Mouse (Mus musculus): ENCODE data around the gene St6galnac3.
A peak's percentile ranks its signal among the peaks of the same experiment; 100 is the strongest.

St6galnac3 gene

DNA sequence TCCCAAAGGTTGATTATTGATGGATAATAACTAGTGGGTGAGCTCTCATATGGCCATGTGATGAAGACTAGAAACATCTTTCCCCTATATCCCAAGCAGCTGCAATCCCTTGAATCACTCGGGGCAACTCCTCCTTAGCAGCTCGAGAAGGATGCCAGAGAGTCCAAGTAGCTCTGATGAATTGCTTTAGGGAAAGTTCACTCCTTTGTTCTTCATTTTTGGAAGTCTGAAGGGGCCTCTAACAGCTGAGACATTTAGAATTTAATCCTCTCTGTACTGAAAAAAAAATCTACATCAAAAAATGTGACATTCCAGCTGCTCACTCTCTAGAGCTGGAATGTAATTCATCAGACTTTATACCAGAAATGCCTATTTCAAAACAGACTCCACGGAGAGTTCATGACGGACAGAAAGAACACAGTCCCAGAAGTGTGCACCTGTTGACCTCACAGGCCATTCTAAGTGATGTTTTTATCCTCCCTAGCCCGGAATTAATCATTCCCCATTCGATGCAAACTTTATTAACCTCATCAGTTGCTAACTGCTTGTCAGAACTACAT lies 211.4 kb downstream of the St6galnac3 start:
- DNase-seq (ENCODE audit: low read depth, low spot score): no peak

DNA sequence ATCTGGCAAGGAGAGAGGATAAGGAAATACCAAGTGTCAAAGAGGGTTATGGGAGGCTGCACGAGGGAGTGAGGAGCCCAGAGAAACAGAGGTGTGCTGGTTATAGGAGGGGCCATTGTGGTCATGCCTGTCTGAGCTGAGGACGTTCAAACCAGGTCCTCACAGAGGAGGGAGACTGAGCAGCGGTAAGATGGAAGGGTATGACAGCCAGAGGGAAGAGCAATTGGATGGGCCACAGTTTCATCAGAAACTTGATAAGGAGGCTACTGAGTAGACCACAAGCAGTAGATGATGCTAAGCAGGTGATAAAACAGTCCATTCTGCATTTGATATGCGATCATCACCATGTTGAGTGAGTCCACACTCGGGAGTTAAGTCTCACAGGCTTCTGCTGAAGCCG lies 212.4 kb downstream of the St6galnac3 start:
- no peak for DNase-seq (ENCODE audit: low read depth, low spot score)

DNA sequence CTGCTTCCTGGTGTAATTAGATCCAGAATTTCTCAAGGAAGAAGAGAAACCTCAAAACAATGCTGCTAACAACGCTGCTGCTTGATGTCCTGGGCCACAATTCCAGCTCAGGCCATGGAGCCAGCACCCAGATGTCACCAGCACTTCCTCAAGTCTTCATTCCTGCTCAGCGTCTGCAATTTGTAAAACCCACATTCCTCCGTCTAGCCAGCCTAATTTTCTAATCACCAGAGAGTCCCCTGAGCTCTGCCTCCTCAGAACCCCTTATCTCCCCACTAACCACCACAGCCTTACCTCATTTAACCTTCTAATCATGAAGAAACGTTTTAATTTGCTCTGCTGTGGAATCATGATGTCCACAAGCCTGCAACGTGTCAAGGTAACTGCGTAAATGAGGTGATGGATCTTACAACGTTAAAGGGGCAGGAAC lies 213.8 kb downstream of the St6galnac3 start:
- DNase-seq (ENCODE audit: low read depth, low spot score): no peak

DNA sequence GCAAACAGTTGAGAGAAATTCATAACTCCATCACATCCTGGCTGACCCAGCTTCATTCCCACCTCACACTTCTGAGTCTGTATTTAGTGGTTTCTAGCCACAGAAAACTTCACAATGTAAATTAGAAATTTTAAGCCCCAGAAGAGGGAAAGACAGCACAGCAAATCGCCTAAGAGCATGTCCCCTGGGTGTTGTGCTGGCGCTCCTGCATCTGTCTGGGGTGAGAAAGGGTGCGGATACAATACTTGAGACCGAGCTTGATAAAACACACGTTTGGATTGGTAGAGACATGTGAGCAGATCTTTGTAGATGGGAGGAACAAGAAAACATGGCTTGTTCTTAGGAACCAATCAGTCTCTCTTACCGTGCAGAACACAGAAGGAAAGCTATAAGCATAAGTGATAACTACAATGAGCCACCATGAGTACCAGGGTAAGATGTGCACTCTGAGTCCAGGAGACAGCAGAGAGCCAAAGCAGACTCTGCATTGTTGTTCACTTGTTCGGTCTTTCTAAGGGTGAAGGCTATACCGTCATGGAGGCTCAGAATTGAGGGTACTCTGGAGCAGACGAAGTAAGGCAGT lies 214.8 kb downstream of the St6galnac3 start:
- no peak for DNase-seq (ENCODE audit: low read depth, low spot score)

DNA sequence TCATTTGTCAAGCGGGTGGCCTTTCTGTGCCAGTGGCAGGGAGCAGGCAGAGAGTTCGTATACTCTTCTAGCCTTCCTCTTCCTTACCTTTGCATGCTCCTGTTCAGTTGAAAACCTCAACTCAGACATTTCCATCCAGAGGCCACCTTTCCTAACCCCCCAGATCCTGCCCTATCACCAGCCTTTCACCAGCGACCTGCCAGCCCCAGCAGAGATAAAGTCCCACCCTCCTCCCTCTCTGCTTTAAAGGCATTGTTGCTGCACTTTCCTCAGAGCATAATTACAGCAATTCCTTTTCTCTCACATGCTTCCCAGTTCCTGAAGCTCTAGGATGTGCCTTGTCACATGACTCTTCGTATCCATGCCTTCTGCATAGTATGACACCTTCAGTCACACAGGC lies 215.3 kb downstream of the St6galnac3 start:
- DNase-seq (ENCODE audit: low read depth, low spot score): no peak

DNA sequence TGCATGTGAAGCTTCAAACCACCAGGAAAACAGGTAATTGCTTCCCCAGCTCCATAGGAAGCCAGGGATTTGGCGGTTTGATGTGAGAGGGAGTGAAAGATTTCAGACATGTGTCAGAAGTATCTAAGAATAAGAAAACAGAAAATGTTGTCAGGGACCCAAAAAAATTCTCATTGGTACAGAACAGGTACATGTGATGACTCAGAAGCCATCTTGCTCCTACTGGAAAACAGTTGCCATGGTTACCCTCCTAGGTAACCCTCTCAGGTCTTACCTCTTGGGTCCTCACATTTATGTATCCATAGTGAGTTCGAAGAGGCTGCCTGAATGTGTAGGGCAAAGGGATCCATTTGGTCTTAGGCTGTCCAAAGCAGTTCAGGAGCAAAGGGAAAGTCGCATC lies 215.9 kb downstream of the St6galnac3 start:
- DNase-seq (ENCODE audit: low read depth, low spot score): no peak

DNA sequence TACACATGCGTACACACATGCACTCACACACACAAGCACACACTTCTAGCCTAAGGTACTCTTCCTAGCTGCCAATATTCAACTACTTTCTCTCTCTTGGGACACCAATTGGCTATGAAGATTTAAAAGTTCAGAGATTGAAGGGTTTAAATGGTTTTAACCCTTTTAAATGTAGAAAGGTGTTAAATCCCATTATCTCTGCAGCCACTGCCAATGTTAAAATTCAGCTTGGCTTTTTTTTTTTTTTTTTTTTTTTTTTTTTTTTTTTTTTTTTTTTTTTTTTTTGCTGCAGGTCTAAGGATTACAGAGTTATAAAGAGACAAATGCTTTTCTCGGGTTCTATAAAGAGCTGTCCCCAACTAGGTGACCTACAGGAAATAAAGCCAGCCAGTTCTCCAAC lies 216.4 kb downstream of the St6galnac3 start:
- no peak for DNase-seq (ENCODE audit: low read depth, low spot score)

DNA sequence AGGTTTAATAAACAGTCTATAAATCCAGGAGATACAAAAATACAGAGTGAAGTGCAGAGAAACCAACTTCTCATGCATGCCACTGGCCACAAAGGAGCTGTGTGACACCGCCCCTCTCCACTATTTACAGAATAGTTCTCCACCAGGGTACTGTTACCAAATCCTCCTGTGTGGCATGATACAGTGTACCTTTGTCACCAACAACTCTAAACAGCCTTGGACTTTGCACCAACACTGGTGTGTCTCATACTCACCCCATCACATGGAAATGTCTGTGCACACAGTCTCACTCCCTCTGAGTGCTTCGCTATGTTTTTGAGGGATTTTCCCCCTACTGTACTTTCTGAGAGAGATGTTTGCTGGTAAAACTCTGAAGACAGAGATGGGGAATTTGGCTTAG lies 217.4 kb downstream of the St6galnac3 start:
- no peak for DNase-seq (ENCODE audit: low read depth, low spot score)

DNA sequence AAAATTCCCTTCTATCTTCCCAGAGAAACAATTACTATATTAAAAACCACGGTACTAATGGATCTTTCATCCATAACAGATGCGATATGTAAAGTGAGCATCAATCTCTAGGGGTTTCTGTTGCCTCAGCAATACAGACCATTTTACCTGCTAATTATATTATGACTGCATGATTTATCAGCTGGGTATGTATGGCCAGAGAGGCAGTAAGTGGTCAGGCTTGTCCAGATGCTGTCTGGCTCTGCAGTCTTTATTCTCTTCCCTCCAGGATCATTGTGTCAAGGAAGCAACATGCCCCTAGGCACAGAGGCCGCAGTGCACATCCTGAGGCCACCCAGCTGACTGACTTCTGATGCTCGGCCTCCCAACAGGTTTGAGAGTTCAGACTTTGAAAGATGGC lies 222.5 kb downstream of the St6galnac3 start:
- DNase-seq (ENCODE audit: low read depth, low spot score): no peak

DNA sequence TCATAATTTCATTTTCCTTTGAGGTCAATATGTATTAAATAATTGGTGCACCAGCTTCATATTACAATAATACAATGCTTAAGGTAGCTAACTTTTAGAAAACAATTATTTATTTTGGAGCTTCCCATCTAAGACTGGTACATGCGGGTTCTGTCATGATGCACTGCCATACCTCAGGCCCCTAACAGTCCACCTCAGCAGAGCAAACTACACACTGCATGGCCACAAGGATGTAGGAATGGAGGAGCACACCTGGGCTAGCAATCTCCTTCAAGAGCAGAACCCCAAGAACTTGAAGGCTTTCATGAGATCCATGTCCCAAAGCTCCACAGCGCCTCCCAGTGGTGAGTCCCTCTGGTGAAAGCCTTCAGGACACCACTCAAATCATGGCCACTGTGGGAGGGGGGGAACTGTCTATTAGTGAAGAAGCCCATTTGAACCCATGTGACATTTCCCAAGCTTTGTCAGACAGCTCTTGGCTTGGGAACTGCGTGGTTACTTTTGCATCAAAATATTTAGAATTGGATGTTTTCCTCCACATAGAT lies 223.6 kb downstream of the St6galnac3 start:
- peak; percentile 20 for DNase-seq (ENCODE audit: low read depth, low spot score)

DNA sequence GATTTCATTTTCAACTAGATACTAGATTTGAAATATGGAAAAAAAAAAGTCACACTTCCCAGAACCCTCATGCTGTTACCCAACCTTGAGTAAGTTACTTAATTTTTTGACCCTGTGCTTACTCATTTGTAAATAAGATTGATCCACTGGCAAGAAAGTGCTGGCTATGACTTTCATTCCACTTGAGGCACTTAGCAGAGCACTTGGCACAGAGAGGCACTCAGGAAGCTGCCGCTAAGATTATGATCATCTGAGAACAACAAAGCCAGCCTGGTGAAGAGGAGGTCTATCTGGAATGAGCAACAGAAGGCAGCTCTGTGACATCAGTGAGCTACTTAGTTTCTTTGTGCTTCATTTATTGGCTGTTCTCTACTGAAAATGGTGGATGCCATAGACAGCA lies 232.0 kb downstream of the St6galnac3 start:
- no peak for DNase-seq (ENCODE audit: low read depth, low spot score)

DNA sequence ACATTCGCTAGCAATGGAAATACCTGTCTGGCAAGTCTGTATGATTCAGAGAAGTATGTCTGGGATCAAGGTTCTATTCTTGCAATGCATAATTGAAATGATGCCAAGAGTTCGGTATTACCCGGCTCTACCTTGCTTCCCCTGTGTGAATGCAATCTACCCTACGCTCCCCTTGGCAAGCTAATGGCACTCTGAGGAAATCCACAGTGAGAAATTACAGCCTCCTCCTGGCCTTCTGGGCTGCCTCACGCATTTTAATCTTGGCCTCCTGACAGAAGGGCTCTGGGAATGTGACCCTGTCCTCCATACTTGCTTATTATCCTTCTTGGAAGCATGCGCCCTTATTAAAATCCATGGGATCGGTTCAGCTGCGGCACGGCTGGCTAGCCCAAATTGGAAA lies 235.3 kb downstream of the St6galnac3 start:
- DNase-seq (ENCODE audit: low read depth, low spot score): no peak

DNA sequence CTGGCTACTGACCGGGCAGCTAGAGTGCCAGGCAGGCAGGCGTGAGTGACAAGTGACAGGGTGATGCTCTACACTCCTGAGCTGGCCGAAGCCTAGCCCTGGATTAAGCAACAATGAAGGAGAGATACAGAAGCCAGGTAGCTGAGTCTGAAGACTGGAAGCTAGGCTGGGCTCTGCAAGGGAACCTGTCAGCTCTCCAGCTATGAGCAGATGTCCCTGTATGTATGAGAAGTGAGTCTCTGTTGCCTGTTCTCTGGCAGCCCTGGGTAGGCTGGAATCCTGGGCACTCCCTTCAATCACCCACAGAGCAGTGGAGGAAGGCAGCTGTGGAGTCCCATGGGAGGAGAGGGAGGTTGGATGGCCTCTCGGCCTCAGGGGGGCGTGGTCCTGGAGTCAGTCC lies 236.0 kb downstream of the St6galnac3 start:
- no peak for DNase-seq (ENCODE audit: low read depth, low spot score)

DNA sequence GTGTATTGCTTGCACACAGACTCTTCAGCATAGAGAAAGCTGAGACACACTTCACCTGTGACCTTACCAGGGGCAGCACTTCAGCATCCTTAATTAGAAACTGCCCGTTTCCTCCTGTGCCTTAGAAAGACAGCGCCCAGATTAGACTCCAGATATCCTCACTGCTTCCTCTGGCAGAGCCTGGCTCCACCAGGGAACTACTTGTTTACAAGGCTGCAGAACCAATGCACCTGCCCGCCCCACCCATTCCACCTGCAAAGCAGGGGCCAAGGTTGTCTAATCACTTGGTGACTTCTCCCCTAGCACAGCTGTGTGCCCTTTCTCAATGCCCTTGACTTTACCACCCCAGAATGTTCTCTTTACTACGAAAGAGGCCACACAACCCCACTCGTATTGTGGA lies 239.8 kb downstream of the St6galnac3 start:
- DNase-seq (ENCODE audit: low read depth, low spot score): no peak

DNA sequence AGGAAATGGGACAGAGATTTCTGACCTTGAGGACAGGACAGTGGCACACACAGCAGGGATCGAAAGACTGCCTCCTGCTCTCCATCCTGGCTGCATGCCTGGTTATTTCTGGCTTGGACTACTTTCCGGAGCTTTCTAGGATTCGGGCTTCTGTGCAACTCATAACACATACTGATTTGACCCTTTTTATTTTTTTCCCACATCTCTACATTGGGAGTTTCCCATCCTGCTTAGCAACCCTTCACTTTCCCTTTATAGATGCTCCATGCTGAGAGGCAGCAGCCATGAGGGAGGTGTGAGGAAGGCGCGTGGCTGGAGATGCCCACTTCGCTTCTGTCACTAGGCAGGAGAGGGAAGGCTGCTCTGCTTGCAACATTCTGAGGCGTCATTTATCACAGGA lies 240.3 kb downstream of the St6galnac3 start:
- no peak for DNase-seq (ENCODE audit: low read depth, low spot score)

DNA sequence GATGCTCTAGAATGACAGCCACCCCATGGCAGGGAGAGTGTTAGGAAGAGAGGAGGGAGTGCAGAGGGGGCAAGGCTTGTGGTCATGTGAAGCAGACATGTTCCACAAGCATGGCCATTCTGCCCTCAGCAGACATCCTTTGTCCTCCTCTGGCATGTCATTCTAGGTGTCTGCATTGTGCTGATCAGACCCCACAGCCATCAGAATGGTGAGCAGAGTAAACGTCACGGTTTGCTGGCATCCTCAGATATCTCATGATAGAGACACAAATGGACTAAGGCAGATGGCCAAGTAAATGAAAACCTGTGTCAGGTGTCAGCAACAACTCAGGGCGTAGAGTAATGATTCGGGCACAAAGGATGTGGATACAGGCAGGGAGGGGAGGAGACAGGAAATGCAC lies 241.3 kb downstream of the St6galnac3 start:
- DNase-seq (ENCODE audit: low read depth, low spot score): no peak

DNA sequence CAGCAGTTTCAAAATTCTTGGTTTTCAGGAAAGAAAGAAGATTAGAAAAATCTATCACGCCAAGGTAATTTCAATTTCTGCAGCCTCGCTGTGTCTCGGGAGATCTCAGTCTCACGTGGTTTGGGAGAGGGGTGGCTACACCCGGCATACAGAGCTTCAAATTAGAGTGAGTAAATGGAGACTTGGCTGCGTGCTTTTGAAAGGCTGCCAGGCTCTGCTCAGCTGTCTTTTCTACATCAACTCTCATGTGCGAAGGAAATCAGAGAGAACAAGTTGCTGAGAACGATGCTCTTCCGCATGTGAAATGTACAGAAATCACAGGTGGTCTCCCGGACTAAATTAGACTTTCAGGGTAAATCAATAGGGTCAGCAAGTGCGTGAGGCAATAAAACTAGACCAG lies 242.9 kb downstream of the St6galnac3 start:
- DNase-seq (ENCODE audit: low read depth, low spot score): no peak

DNA sequence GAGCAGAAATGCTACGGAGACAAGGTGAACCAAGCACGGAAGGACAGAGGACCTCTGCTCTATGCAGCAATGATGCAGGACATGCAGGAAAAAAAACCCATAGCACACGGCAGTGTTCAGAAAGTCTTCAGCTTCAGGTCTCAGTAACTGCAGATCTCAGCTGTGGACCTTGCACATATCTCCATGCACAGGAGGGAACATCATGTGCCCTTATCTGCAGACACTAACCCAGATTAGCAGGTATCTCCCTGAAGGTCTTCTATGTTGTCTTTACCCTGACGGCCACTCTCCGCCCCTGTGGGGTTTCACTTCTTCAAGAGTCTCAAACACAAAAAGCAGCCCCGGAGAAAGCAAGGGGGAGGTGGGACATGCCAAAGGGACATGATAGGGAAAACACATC lies 244.0 kb downstream of the St6galnac3 start:
- DNase-seq (ENCODE audit: low read depth, low spot score): no peak

DNA sequence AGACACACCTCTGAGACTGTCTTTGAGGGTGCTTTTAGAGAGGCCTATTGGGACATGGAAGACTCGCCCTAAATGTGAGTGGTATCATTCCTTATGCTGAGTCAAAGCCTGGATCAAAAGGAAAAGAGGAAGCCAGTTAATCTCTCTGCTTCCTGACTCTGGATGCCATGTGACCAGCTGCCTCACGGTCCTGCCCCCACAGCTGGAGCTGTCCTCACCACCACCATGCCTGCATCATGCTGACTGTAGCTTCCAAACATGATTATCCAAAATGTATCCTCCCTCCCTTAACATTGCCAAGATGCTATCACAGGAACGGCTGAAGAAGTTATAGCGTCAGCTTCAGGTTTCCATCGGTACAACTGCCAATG lies 244.4 kb downstream of the St6galnac3 start:
- DNase-seq (ENCODE audit: low read depth, low spot score): no peak

DNA sequence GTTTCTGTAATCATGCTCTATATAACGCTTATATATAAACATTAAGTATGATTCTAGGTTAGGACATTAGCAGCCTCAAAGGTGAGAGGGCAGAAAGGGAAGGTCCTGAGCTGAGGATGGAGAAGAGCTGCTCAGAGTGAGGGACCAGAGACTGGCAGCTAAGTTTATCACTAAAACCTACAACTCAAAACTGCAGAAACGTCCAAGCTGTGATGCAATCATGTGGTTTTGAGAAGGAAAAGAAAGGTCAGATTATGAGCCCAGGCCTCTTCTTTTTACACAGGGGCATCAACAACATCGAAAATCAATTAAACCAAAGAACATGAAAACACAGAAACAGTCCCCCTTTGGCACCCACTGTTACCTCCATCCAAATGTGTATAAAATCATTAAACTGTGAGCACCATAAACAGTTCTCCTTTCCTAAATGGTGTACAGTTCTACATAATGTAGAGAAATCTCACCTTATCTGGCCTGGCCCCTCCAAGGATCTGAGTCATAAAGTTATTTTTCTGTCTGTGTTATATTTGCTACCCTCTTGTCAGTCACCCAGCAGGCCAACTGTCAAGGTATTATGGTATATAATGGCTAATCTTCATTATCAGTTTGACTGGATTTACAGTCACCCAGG lies 244.9 kb downstream of the St6galnac3 start:
- no peak for DNase-seq (ENCODE audit: low read depth, low spot score)

DNA sequence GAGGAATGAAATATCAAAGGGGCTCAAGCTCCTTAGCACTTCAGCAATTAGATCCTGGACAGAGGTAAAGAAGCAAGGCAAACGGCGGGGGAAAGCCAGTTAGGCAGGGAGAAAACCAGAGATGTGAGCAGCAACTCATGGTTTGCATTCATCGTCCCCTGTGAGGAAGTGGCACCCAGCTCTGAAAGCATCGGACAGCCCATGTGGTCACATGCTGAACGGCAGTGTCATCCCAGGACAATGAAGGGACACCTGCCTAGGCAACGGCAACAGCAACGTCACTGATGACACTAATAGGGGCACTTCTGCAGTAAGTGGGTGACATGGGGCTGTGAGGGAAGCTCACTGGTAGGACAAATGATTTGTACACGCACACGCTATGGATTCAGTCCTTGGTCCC lies 249.1 kb downstream of the St6galnac3 start:
- DNase-seq (ENCODE audit: low read depth, low spot score): no peak

DNA sequence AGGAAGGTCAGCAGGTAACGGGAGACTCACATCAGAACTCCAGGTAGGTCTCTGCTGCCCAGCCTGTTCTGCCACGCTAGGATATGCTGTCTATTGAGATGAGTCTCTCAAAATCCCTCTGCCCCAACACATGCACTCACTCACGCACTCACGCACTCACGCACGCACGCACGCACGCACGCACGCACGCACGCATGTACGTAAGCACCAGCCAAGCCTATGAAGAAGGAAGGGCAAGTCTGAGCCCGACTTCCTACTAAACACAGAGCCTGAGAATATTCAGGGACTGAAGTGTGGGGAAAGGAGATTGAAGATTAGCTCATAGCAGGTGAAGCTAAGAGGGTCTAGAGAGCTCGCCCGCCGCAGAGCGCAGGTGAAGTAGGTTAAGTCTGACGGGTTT lies 249.5 kb downstream of the St6galnac3 start:
- DNase-seq (ENCODE audit: low read depth, low spot score): no peak

Measured in retina, adult 2 months (tissue).